Mouse (Mus musculus) layer of hippocampus, adult 18-20 months (tissue): ENCODE measurements at regions not wholly inside any gene's neighbourhood (a gene's known extent, or its start where the extent isn't known, plus 50 kb on each side); places are given as distances from the start of the nearest gene placed in this dataset.

ENCODE experiments used
- DNase-seq, 2 experiments: peaks; one replicate each; pipeline ENCODE4 v3.0.0; 2022; ENCODE audit warnings: low spot score in 2 of 2

DNA sequence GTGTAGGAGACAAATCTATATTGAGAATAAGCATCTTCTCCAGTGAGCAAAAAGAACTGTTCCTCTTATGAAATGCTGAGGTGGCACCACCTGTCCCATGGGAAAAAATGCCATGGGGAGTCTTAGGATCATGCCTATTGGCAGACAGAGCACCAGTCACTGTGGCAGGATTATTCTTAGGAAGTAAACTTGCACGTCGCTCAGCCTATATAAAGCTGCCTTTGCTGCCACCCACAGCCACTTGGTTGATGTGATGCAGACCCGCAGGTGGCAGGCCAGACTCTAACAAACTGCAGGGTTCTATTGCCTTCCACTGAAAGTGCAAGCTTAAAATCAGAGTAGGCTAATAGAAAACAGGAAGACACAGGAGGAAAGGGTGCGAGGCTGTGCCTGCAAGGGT is 126.7 kb downstream of the Gm826 start:
- DNase-seq, result no peak

DNA sequence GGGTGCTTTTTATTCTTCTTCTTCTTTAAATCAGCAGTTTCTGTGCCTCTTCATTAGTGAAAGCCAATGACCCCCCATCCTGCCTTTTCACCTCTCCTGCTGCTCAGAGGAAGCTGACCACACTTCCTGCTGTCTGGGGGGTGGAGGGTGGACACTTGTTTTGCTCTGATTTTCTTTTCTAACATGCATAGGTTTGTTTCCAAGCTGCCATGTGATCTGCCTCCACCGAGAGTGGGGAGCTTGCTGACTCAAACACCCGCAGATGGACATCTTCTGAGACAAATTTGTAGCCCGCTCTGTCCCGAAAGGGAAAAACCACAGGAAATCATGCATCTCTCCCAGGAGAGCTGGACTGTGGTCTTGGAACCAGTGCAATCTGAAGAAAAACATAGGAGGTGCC is 141.3 kb downstream of the Gm826 start:
- no peak for DNase-seq

DNA sequence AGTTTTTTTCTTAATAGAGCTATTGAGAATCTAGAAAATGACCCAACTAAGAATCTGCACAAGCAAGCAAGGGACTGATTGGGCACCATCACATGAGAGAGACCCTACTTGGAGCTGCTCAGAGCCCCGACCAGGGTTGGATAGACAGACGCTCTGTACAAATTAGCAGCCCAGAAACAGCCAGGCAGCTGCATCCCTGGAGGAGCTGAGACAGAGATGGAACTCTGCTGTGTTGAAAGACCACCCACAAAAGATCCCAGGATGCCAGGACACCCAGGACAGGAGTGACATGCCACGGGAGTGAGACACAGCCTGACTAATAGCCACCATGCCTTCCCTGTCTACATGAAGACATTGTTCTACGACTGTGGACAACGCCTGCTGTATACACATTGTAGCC is 147.9 kb downstream of the Gm826 start:
- DNase-seq, result no peak

DNA sequence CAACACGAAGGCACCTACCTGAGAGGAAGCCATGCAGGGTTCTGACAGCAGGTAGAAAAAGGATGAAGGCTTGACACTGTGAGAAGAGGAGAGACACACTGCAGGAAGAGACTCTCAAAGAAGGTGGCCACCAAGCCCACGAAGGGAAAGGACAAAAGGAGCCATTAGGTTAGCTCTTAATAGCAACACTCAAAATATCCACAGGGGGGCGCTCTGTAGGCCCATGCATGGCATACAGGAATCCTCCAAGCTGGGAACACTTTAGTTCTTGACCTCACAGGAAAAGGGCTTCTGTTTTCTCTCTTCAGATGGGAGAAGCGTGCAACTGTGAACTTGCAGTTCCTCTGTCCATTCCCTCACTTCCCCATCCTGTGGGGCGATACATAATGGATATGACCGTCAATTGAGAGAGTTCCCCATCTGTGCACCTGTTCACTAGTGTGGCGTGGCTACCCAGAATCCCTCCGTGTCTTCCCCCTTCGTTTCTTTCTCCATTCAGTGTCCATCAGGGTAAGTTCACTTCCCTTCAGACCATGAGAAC is 162.9 kb downstream of the Gm826 start:
- no peak for DNase-seq

DNA sequence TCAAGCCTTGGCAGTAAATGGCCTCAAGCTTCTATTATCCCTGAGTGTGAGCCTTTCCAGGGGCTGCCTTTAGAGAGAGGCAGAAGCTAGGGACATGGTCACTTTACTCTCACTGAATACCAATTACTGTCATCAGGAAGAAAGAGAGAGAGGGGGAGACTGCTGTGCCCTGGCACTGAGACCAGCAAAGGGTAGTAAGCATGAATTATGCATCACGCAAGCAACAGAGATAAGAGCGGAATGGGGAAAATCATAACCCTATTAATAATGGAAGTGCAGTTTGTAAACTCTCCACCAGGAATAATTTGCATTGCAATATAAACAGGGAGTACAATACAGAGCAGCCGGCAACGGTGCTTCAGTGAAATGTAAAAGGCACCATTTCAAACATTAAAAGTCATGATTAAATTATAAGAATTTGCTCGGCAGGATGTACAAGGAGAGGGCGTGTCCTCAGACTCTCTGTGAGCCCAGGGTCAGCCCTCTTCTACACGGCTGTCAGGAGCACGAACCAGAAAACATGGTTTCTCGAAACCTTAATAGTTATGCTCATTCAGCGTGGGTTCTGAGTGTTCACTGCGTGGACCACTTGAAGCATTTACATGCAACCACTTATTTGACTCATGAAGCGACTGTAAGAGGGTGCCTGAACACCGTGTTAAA is 175.2 kb downstream of the Gm826 start:
- DNase-seq, result no peak

DNA sequence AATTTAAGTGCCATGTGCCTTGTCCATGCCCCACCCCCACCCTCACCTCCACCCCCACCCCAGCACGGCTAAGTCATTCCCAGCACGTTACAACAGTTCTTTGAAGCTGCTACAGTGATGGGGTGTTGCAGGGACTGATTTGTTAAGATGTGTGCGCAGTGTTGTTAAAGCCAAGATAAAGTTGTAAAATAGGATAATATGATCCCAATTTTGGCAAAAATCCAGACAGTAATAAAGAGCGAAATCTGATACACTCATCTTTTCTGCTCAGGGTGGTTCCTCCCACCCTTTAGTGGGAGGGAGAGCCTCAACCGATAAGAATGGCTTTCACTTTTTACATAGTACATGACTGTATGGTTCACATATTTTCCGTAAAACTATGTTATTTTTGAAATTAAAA is 180.2 kb downstream of the Gm826 start:
- DNase-seq, result no peak

DNA sequence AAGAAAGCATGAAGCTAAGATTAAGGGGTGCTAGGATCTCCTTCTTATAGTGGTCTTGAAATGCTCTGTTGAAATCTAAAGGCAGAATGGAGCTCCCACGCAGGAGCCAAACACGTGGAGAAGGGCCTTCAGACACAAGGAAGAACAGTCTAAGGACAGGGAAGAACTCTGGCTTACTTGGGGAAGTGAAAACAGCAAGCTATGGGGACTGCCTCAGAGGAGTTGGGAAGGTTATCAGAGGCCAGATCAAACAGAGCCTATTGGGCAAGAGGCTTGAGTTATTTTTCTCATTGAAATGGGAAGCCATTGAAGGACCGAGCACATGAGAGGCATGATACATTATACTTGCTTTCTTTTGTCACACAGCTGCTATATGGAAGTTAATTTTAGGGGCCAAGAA is 181.9 kb downstream of the Gm826 start:
- no peak for DNase-seq

DNA sequence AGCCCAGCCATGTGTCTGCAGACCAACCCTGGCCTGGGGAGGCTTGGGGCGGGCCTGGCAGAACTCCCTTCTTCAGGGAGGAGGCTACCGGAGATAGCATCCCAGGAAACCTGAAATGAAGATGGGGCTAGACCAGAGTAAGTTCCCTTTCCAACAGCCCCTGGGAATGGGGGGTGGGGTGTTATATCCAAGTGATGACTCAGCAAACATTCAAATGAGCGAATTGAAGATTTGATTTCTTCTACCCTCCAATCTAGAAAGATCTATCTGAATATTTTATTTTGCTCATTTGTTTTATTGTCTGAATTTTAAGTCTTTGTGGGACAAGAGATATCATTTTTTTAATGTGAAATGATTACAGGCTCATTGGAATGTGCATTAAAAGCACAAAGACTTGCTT is 185.0 kb downstream of the Gm826 start:
- DNase-seq, result no peak

DNA sequence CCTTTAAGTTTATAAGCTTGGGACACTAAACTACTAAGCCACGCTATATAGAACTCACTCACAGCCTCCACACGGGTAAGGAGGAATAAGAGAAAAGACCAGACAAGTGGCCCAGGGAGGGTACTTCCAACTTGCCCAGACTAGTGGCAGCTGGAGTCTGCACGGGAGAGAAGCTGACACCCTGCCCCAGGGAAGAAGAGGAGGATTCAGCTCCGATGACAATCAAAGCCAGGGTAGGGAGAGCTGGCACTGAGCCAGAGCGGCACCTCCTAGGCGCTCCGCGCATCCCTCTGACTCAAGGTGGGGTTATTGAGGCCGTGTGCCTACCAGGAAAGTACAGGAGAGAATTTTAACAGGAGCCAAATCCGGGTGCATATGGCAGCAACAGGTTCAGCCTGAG is 185.4 kb downstream of the Gm826 start:
- no peak for DNase-seq

DNA sequence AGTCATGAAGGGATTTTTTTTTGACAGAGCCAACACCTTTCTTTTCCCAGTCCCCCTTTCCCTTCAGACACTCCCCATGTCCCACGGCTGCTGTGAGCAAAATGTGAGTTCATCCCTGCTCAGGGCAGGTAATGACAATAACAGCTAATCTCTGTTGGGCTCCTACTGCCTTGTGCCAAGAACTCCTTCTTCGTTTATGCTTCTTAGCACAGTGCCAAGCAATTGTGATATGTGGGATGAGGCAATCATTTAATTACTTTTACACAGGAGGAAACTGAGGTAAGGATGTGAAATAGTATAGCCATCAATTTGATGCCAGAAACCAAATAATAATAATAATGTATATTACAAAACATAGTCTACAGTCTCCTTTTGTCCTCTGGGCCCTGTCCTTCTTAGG is 185.9 kb downstream of the Gm826 start:
- no peak for DNase-seq

DNA sequence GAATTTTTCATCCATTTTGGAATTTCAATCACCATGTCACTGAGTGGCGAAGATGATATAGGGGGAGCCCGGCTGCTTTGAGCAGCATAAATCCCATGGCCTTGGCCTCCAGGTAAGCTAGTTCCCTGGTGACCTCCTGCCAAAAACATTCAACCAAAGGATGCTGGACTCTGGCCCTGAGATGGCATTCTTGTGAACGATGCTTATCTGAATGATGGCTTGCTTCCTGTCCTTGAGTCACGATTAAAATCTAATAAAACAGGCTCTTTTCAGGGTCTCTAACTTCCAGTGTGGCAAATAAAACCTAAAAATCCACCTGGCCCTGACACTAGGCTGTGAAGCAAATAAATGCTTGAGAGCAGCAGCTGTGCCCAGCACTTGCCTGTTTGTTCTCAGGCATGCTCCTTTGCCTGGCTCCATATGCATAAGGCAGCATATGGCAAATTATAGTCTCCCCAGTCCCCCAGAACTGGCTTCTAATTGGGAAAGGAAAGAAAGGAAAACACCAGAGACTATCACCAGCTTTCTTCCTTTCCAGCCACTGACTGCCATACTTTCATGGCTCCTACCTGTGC is 193.7 kb downstream of the Gm826 start:
- DNase-seq, result no peak

DNA sequence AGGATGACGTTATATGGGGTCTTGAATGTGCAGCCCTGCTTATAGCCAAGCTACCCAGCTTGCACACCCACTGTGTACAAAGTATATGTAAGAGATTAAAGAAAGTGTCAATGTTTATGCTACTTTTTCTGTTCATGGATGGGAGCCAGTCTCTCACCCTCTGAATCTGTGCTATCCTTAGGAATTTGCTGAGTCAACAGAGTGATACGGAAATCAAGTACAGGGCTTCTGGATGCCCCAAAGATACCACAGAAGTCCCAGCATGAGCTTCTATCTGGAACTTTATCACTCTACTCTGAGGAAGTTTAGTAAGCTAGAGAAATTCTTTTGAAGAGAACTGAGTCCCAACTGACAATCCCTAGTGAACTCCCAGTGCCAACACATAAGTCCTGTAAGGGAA is 195.9 kb downstream of the Gm826 start:
- no peak for DNase-seq

DNA sequence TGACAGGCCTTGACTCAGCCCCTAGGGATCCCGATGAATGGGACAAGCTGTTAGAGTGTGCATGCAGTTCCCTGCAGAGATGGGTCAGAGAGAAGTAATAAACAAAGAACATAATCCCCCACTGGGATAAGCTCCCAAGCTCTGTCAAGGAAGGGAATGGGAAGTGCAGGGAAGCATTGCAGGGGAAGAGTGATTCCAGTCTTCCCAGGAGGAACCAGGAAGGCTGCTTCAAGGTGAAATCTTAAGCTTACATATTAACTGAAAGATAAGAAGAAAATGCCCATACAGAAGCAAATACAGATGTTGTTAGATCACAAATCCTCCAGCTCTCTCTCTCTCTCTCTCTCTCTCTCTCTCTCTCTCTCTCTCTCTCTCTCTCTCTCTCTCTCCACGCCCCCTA is 202.2 kb downstream of the Gm826 start:
- no peak for DNase-seq

DNA sequence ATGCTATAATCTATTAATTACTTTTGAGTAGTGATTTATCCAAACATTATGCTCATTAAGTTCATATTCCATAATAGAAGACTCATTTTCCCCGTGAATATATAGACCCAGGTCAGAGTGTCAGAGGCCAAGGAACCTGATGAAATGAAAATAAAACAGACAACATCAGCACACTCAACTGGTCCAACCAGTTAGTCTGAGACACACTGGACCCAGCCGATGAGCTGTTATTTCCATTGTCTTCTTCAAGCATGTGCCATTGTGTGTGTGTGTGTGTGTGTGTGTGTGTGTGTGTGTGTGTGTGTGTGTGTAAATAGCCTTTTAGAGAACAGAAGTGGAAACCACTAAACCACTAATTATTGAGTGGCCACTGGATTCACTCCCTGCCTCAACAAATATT is 202.6 kb downstream of the Gm826 start:
- DNase-seq, result no peak

DNA sequence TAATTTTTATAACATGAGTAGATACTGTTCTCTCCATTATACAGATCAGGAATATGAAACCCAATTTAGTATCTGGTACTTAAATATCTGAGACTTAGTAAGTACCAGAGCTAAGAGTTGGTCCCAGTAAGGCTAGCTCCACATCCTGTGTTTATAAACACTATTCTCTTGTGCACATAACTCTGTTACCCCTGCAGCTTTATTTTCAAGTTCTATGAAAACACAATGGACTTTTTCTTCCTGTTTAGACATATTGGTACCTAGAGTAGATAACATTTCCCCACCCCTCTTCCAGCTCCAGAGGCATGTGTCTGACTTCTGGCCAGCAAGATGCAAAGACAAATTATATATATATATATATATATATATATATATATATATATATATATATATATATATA is 216.8 kb downstream of the Gm826 start:
- DNase-seq, result no peak

DNA sequence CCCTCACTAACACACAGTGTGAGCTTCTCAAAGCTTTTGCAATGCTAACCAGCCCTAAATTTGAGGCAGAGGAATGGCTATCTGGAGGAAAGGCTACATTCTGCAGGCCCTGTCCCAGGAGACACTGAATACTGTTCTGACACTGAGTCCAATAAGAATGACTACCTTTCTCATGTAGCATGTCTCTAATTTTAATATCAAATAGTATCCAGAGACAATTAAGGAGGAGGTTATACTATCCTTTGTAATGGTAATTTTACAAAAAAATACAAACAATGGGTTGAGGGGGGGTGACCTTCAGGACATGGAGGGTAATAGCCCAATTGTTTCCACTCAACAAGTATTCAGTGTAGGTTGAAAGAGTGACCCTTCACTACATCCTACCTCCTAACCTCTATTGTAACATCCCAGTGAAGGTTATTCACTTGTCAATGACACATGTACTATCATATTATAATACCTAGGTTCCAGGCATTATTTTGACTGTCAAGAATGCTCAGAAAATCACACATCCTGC is 222.7 kb downstream of the Gm826 start:
- DNase-seq, result no peak

DNA sequence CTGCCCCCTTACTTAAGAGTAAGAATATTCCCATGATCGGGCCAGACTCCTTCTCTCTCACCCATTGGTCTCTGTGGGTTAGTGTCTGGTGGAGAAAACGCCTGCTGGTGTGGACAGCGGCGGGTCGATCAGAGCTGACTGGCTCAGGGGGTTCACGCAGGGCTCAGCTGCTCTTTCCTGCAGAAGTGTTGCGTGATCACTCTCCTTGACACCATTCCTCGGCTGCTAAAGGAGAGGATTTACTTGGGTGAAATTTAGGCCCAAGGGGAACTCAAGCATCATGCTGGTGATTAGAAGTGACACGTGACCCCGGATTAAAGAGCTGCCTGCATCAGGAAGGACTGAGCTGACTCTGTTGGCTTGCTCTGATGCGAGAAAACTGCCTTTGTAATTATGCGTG is 240.9 kb downstream of the Gm826 start:
- no peak for DNase-seq

DNA sequence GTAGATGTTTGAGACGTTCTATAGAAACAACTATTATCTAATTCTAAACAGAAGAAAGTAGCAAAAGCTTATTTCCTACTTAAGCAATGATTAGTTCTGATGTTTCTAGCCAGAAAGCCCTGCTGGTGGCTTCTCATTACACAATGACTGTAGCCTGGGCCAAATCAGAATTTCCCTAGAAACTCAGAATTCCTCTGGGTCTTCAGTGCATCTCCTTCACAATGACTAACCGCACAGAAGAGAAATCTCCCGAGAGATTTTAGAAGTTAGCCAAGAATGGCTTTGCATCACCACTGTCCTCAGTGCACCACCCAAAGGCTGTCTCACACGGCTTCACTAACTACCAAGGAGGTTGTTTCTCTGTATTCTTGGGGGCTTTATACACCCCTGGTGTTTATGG is 248.0 kb downstream of the Gm826 start:
- DNase-seq, result no peak

DNA sequence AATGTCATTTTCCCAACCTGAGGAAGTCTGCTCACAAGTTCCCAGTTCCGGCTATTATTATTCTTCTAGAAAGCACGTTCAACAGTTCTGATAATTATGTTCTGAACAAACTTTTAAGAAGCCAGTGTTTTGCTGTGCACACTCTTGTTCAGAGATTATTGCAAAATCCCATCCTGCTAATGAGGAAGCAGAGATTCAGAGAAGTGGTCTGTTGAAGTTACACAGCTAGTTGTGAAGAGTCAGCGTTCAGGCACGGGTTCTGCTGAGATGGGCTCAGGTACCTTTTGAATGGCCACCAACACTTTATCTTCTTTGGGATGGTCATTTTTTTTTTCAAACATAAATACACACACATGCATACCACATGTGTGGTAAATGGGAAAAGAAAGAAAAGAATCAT is 250.3 kb downstream of the Gm826 start:
- no peak for DNase-seq

DNA sequence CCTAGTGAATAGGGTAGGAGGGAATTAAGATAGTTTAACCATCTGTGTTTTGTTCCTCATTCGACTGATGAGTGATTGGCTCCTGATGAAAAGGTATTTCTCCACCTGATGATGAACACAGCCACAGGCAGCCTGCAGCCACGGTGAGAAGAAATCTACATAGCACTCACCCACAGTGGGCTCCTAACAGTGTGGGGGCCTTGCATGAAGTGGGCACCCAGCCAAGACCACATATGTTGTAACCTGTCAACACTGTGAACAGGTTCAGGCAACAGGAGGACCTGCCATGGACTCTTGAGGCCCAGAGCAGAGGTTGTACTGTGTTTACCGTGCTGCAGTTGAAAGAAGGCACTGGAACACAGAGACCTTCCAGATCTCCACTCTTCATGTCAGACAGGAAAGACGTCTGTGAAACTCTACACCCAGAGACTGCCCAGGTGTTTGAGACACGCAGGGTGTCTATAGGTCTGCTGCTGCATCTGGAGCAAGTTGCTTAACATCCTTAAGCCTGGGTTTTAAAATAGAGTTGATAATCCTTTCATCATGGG is 251.8 kb downstream of the Gm826 start:
- no peak for DNase-seq

DNA sequence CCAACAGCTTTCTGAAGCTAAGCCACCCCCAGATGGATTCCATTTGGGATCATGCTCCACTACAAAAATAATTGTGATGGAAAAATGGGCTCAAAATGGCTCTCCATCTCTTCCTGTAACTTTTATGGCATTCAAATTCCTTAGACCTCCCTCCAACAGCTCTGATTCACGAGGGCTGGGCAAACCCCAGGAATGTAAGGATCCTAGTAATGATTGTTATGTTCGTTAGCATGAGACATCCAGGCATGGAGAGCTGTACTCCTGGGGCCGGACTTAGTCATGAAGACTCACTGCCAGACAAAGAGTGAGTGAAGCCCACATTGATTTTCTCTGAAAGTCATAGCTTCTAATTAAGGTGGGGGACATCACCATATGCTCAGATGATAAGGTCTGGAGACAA is 258.3 kb downstream of the Gm826 start:
- no peak for DNase-seq

DNA sequence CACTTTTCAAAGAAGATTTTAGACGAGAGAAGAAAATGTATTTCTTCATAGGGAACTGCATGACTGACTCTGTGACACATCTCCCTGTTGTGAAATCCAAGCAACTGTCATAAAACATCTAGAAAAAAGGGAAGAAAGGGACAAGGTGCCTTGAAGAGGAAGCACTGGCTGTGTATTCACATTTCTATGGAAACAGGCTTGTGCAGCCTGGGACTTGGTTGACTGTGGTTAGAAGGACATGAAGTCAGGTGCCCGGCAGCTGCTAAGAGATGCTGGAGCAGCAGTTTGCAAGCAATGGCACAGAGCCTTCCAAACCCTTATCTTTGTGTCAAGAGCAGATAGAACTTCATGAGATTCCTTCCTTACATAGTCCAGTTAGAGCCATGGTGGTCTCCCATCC is 263.5 kb downstream of the Gm826 start:
- no peak for DNase-seq

DNA sequence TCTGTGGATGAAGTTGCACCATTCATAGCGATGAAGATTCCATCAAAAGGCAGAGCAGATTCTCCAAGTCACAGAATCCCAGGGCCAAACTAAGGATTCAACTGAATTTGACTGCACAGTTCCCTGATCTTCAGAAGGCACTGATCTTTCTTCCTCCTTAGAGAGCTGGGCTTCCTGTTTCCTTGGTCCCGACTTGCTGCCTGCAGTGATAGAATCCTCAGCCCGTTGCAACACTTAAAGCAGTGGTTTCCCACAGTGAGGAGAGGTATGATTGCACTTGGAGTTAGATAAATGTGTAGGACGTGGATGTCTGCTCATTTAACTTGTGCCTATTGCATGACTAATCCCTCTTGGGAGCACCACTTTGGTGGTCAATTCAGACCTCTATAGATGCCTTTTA is 265.2 kb downstream of the Gm826 start:
- DNase-seq, result no peak
